Mouse (Mus musculus): ENCODE results near the gene Gpr146. TPM values are rescaled to one million over a fixed set of nuclear protein-coding genes. Genes with fewer than 3 reads are reported as not detected.

Gene Gpr146
- polyA plus RNA-seq, 1 experiment from 2014 or later = 18.8 TPM

GRCm38 (mm10) chr5:139358653-139359052 is 18.8 kb upstream of the Gpr146 start:
- Histone ChIP-seq H3K27ac (no peak overlapping the region), H3K9me3 (replicated peaks) (no peaks in the 10 kb centered on the region), H3K4me2 (no peak overlapping the region), H3K4me3 (replicated peaks) (no peak overlapping the region), H3K36me3 (peaks cover 10% of the 10 kb centered on the region), H3K27me3 (no peaks in the 10 kb centered on the region), H3K9ac (no peak overlapping the region), H3K4me1 (replicated peaks) (peaks cover 10% of the 10 kb centered on the region)
- WGBS (ENCODE audit: insufficient replicate concordance) = 64% methylated on average over 2 of the region's 2 CpGs
- DNase-seq (no peak), ATAC-seq (ENCODE audit: low read depth) (no peak)

GRCm38 (mm10) chr5:139359244-139359643 is 18.3 kb upstream of the Gpr146 start:
- Histone ChIP-seq H3K27me3 (no peaks in the 10 kb centered on the region), H3K4me3 (replicated peaks) (no peak overlapping the region), H3K27ac (no peak overlapping the region), H3K9ac (no peak overlapping the region), H3K36me3 (peaks cover 12% of the 10 kb centered on the region), H3K4me2 (no peak overlapping the region), H3K4me1 (replicated peaks) (peaks cover 8% of the 10 kb centered on the region), H3K9me3 (replicated peaks) (no peaks in the 10 kb centered on the region)
- 87% methylated on average over 5 of the region's 5 CpGs for WGBS (ENCODE audit: insufficient replicate concordance)
- no peak for ATAC-seq (ENCODE audit: low read depth)
- no peak for DNase-seq

GRCm38 (mm10) chr5:139363858-139364257 is 13.6 kb upstream of the Gpr146 start:
- Histone ChIP-seq H3K4me3 (replicated peaks) (no peak overlapping the region), H3K27me3 (no peaks in the 10 kb centered on the region), H3K4me1 (replicated peaks) (peaks cover 48% of the 10 kb centered on the region), H3K9ac (no peak overlapping the region), H3K4me2 (no peak overlapping the region), H3K27ac (no peak overlapping the region), H3K36me3 (peaks cover 12% of the 10 kb centered on the region), H3K9me3 (replicated peaks) (no peaks in the 10 kb centered on the region)
- WGBS (ENCODE audit: insufficient replicate concordance) = 52% methylated on average over 7 of the region's 7 CpGs
- ATAC-seq (ENCODE audit: low read depth) = no peak
- DNase-seq = no peak

GRCm38 (mm10) chr5:139364260-139364910 is 13.1 kb upstream of the Gpr146 start:
- H3K9me3 ChIP-seq (replicated peaks) = no peaks in the 10 kb centered on the region
- DNase-seq (peak; percentile 75), ATAC-seq (ENCODE audit: low read depth) (peak; percentile 49)
- no peaks in the 10 kb centered on the region for H3K27me3 ChIP-seq
- H3K36me3 ChIP-seq = peaks cover 12% of the 10 kb centered on the region
- H3K9ac ChIP-seq = peak overlapping the region; percentile 46
- peak overlapping the region; percentile 19; the same call in 1 of the 2 replicates for H3K4me2 ChIP-seq
- H3K27ac ChIP-seq = peak overlapping the region; percentile 83
- 13% methylated on average over 12 of the region's 12 CpGs for WGBS (ENCODE audit: insufficient replicate concordance)
- H3K4me3 ChIP-seq (replicated peaks) = no peak overlapping the region
- peaks cover 52% of the 10 kb centered on the region for H3K4me1 ChIP-seq (replicated peaks)

- Histone ChIP-seq H3K9ac (peak overlapping the region; percentile 46), H3K4me3 (replicated peaks) (0 out of 2 replicates have a peak overlapping the region, but pooled peaks have one; percentile 5), H3K27me3 (no peaks in the 10 kb centered on the region), H3K4me1 (replicated peaks) (peaks cover 58% of the 10 kb centered on the region), H3K27ac (peak overlapping the region; percentile 83), H3K9me3 (replicated peaks) (no peaks in the 10 kb centered on the region), H3K4me2 (peak overlapping the region; percentile 19), H3K36me3 (peaks cover 12% of the 10 kb centered on the region)
- WGBS (ENCODE audit: insufficient replicate concordance) = 33% methylated on average over 5 of the region's 5 CpGs
- ATAC-seq (ENCODE audit: low read depth) (0 out of 2 replicates have a peak, but pooled peaks have one; percentile 8), DNase-seq (no peak)
These were observed 12.5 kb upstream of the Gpr146 start for GRCm38 (mm10) chr5:139364911-139365571.

GRCm38 (mm10) chr5:139365827-139366226 is 11.7 kb upstream of the Gpr146 start:
- Histone ChIP-seq H3K27ac (peak overlapping the region; percentile 66), H3K4me3 (replicated peaks) (no peak overlapping the region), H3K4me1 (replicated peaks) (peaks cover 66% of the 10 kb centered on the region), H3K36me3 (peaks cover 7% of the 10 kb centered on the region), H3K9me3 (replicated peaks) (no peaks in the 10 kb centered on the region), H3K27me3 (no peaks in the 10 kb centered on the region), H3K4me2 (no peak overlapping the region), H3K9ac (no peak overlapping the region)
- no peak for ATAC-seq (ENCODE audit: low read depth)
- WGBS (ENCODE audit: insufficient replicate concordance) = 45% methylated on average over 1 of the region's 1 CpGs
- DNase-seq = no peak

- DNase-seq (no peak), ATAC-seq (ENCODE audit: low read depth) (no peak)
- WGBS (ENCODE audit: insufficient replicate concordance) = 69% methylated on average over 11 of the region's 11 CpGs
- Histone ChIP-seq H3K9me3 (replicated peaks) (no peaks in the 10 kb centered on the region), H3K36me3 (peaks cover 7% of the 10 kb centered on the region), H3K27ac (peak overlapping the region; percentile 66), H3K9ac (no peak overlapping the region), H3K4me1 (replicated peaks) (peaks cover 73% of the 10 kb centered on the region), H3K27me3 (no peaks in the 10 kb centered on the region), H3K4me2 (no peak overlapping the region), H3K4me3 (replicated peaks) (no peak overlapping the region)
These were observed 11.0 kb upstream of the Gpr146 start for GRCm38 (mm10) chr5:139366484-139366883.

GRCm38 (mm10) chr5:139367884-139368458 is 9.5 kb upstream of the Gpr146 start:
- Histone ChIP-seq H3K36me3 (peaks cover 5% of the 10 kb centered on the region), H3K4me1 (replicated peaks) (peaks cover 84% of the 10 kb centered on the region), H3K27ac (peak overlapping the region; percentile 66), H3K4me2 (no peak overlapping the region), H3K9ac (0 out of 2 replicates have a peak overlapping the region, but pooled peaks have one; percentile 13), H3K9me3 (replicated peaks) (no peaks in the 10 kb centered on the region), H3K4me3 (replicated peaks) (no peak overlapping the region), H3K27me3 (no peaks in the 10 kb centered on the region)
- ATAC-seq (ENCODE audit: low read depth) = no peak
- 75% methylated on average over 4 of the region's 4 CpGs for WGBS (ENCODE audit: insufficient replicate concordance)
- DNase-seq = no peak

GRCm38 (mm10) chr5:139368638-139369320 is 8.7 kb upstream of the Gpr146 start:
- Histone ChIP-seq H3K9ac (no peak overlapping the region), H3K9me3 (replicated peaks) (no peaks in the 10 kb centered on the region), H3K27ac (peak overlapping the region; percentile 66), H3K4me2 (no peak overlapping the region), H3K36me3 (peaks cover 1% of the 10 kb centered on the region; the same call in 1 of the 2 replicates), H3K4me1 (replicated peaks) (peaks cover 92% of the 10 kb centered on the region), H3K27me3 (no peaks in the 10 kb centered on the region), H3K4me3 (replicated peaks) (no peak overlapping the region)
- DNase-seq = no peak
- 80% methylated on average over 11 of the region's 11 CpGs for WGBS (ENCODE audit: insufficient replicate concordance)
- no peak for ATAC-seq (ENCODE audit: low read depth)

- Histone ChIP-seq H3K4me2 (peak overlapping the region; percentile 93), H3K4me3 (replicated peaks) (peak overlapping the region; percentile 72; the same call in 1 of the 2 replicates)
These were observed 7.2 kb upstream of the Gpr146 start for GRCm38 (mm10) chr5:139370336-139370735.

GRCm38 (mm10) chr5:139371118-139371517 is 6.4 kb upstream of the Gpr146 start:
- Histone ChIP-seq H3K9ac (peak overlapping the region; percentile 93), H3K9me3 (replicated peaks) (no peaks in the 10 kb centered on the region), H3K27me3 (no peaks in the 10 kb centered on the region), H3K4me1 (replicated peaks) (peaks cover 95% of the 10 kb centered on the region), H3K4me2 (peak overlapping the region; percentile 93), H3K36me3 (no peaks in the 10 kb centered on the region), H3K4me3 (replicated peaks) (peak overlapping the region; percentile 72), H3K27ac (peak overlapping the region; percentile 100)
- WGBS (ENCODE audit: insufficient replicate concordance) = 59% methylated on average over 5 of the region's 5 CpGs
- no peak for ATAC-seq (ENCODE audit: low read depth)
- no peak for DNase-seq

More at GRCm38 (mm10) chr5:139370336-139370735, 7.2 kb upstream of the Gpr146 start:
- Histone ChIP-seq H3K9ac (peak overlapping the region; percentile 93), H3K4me1 (replicated peaks) (peaks cover 93% of the 10 kb centered on the region), H3K27me3 (no peaks in the 10 kb centered on the region), H3K36me3 (no peaks in the 10 kb centered on the region), H3K9me3 (replicated peaks) (no peaks in the 10 kb centered on the region), H3K27ac (peak overlapping the region; percentile 100)
- 56% methylated on average over 6 of the region's 6 CpGs for WGBS (ENCODE audit: insufficient replicate concordance)
- no peak for ATAC-seq (ENCODE audit: low read depth)
- DNase-seq = no peak
